Mouse (Mus musculus) G1E (cell line): ENCODE data around the gene 4933411K16Rik.

Experiments used
- CTCF ChIP-seq: IDR thresholded peaks from 2 replicates; pipeline ENCODE4 v1.5.1; 2012; ENCODE audit warnings: low read depth, low read length, inconsistent platforms, mixed read lengths
- GATA2 ChIP-seq: IDR thresholded peaks from 2 replicates; pipeline ENCODE4 v1.6.1; 2012; ENCODE audit warnings: low read depth, low read length, inconsistent platforms, borderline replicate concordance
- TAL1 ChIP-seq: conservative IDR thresholded peaks from 2 replicates; pipeline ENCODE4 v1.6.1; 2012; ENCODE audit warnings: low read depth, low read length, inconsistent platforms, mixed read lengths

- TF ChIP-seq CTCF (no peak), GATA2 (no peak), TAL1 (no peak)
Observed at GRCm38 (mm10) chr19:42079006-42079405, 27.0 kb downstream of the 4933411K16Rik start.
